Mouse (Mus musculus) C2C12 (cell line): Measurements from ENCODE around the gene Phactr2. TPM values are rescaled to one million over a fixed set of nuclear protein-coding genes. Genes with fewer than 3 reads are reported as not detected.
"Not testable (repeated sequence)": the region's sequence is repeated elsewhere in the genome, so short reads cannot be mapped to it uniquely, and the experiment has no call there.

Experiments
- H3K27me3 ChIP-seq: one replicate; pipeline ENCODE4 v1.6.1; 2011; ENCODE audit not compliant: control insufficient read depth, insufficient read depth, insufficient read length
- H3K36me3 ChIP-seq: one replicate; pipeline ENCODE4 v1.6.1; 2011; ENCODE audit not compliant: control insufficient read depth, insufficient read depth
- H3K4me3 ChIP-seq: one replicate; pipeline ENCODE4 v1.5.1; 2011; ENCODE audit warnings: mild to moderate bottlenecking, control low read depth; ENCODE audit not compliant: poor library complexity, insufficient read depth, severe bottlenecking
- H3K79me2 ChIP-seq: one replicate; pipeline ENCODE4 v1.6.1; 2011; ENCODE audit not compliant: control insufficient read depth, insufficient read depth
- H3K79me3 ChIP-seq: one replicate; pipeline ENCODE4 v1.6.1; 2011; ENCODE audit warnings: low read depth, control low read depth
- H3ac ChIP-seq: one replicate; pipeline ENCODE3; 2011; ENCODE audit warnings: low read depth; ENCODE audit not compliant: control insufficient read depth, insufficient read length
- CEBPB ChIP-seq: IDR thresholded peaks from one replicate; pipeline ENCODE4 v1.6.1; 2011; ENCODE audit warnings: low read depth, mild to moderate bottlenecking, control low read depth, moderate library complexity
- CTCF ChIP-seq: IDR thresholded peaks from one replicate; pipeline ENCODE4 v1.5.1; 2011; ENCODE audit not compliant: control insufficient read depth, insufficient read depth, insufficient read length
- FOSL1 ChIP-seq: IDR thresholded peaks from one replicate; pipeline ENCODE4 v1.8.0; 2011; ENCODE audit warnings: mild to moderate bottlenecking, low read length; ENCODE audit not compliant: poor library complexity, insufficient read depth, severe bottlenecking
- MAX ChIP-seq: IDR thresholded peaks from one replicate; pipeline ENCODE4 v1.6.1; 2011; ENCODE audit warnings: mild to moderate bottlenecking, control low read depth
- MYOD1 ChIP-seq: IDR thresholded peaks from one replicate; pipeline ENCODE4 v1.6.1; 2011; ENCODE audit warnings: low read depth; ENCODE audit not compliant: control insufficient read depth, insufficient read length
- MYOG ChIP-seq: IDR thresholded peaks from one replicate; pipeline ENCODE4 v1.6.1; 2011; ENCODE audit not compliant: control insufficient read depth, insufficient read length; ENCODE audit errors: extremely low read depth
- USF1 ChIP-seq: IDR thresholded peaks from one replicate; pipeline ENCODE4 v1.6.1; 2011; ENCODE audit warnings: low read depth, mild to moderate bottlenecking, control low read depth, moderate library complexity
- long read RNA-seq, 2 experiments: library from polyadenylated mRNA; unstranded; transcript quantifications; one replicate each; pipeline ENCODE4 v2.0.0; 2019 to 2020
- polyA plus RNA-seq: library from polyadenylated mRNA; unstranded; fragments of >200 nt; fragmentation: generic; extraction: Trizol; gene quantifications from one replicate; pipeline ENCODE4 v1.2.1, GENCODE M21; 2012; ENCODE audit warnings: missing spikeins

The Phactr2 gene
- not detected for polyA plus RNA-seq
- long read RNA-seq, experiment 1 = 0 reads
- long read RNA-seq, experiment 2 = 0 reads

DNA sequence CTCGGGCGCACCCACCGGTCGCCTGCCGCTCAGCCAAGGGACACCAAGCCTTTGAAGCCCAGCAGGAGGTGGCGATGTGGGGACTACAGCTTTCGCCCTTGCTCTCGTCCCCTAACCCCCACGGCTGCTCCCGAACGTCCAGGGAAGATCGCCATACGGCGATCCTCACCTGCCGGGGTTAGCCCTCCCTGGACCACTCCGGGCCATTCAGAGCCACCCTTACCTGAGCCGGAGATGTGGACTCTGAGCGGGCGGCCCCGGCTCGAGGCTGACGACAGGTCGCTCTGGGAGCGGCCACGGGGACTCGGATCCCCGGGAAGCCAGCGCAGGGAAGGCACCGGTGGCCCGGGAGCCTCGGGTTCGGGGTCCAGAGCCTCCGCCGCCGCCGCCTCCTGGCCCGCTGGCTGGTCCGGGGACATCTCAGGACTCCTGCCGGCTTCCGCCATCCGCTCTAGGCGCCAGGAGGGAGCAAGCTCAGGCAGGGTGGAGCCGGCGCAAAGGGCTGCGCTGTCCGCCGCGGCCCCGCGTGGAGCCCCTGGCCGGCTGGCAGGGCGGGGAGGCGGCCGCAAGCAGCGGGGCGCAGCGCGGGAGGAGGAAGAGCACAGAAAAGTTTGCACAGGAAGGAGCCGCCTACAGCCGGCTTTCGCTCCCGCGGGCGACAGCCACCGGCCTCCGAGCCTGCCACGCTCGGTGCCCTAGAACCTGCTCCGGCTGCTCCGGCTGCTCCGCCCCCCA lies at the start of gene Phactr2:
Phactr2 (minus strand) TSS at position 580 of the 735 bp plus-strand sequence.
- TF ChIP-seq MAX (no peak), FOSL1 (no peak)
- no peak within 1 kb of the TSS for H3K4me3 ChIP-seq
- H3K79me3 ChIP-seq = no peaks in the 10 kb centered on the region
- H3K79me2 ChIP-seq = no peaks in the 10 kb centered on the region
- H3K27me3 ChIP-seq = peaks cover 51% of the 10 kb centered on the region
- H3ac ChIP-seq = peak within 1 kb of the TSS; percentile 30
- H3K36me3 ChIP-seq = no peaks in the 10 kb centered on the region

GRCm38 (mm10) chr10:13521857-13522256 lies 47.6 kb upstream of the Phactr2 start:
- Histone ChIP-seq H3ac (no peak overlapping the region), H3K27me3 (no peaks in the 10 kb centered on the region), H3K36me3 (peaks cover 3% of the 10 kb centered on the region), H3K4me3 (no peak overlapping the region), H3K79me3 (no peaks in the 10 kb centered on the region), H3K79me2 (no peaks in the 10 kb centered on the region)
- TF ChIP-seq CEBPB (no peak), MAX (no peak), FOSL1 (no peak), MYOG (no peak), MYOD1 (no peak), CTCF (no peak), USF1 (no peak)

DNA sequence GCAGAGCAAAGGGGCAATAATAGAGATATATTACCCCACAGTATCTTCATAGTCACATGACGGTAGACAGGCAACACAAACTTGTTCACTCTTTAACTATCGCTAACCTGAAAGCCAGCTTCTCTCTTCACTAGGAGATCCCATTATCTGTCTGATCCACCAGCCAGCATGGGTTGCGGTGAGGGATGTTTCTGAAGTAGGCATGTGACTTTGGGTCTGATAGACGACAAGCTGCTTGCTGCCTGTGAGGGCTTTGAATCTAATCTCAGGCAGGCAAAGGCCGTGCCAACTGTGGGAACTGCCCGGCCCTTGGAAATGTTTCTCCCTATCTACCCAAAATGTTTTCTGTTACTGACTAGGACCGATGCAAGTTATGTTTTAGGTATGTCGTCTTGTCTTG lies 28.2 kb upstream of the Phactr2 start:
- H3K27me3 ChIP-seq = no peaks in the 10 kb centered on the region
- no peaks in the 10 kb centered on the region for H3K36me3 ChIP-seq
- H3ac ChIP-seq = no peak overlapping the region
- no peak for TF ChIP-seq MYOD1
- H3K4me3 ChIP-seq = no peak overlapping the region
- no peaks in the 10 kb centered on the region for H3K79me3 ChIP-seq
- no peaks in the 10 kb centered on the region for H3K79me2 ChIP-seq

- not testable (repeated sequence) for H3K4me3 ChIP-seq, H3K27me3 ChIP-seq, H3K36me3 ChIP-seq, H3K79me2 ChIP-seq, H3K79me3 ChIP-seq
- H3ac ChIP-seq = peak overlapping the region; percentile 52
Observed at GRCm38 (mm10) chr10:13501533-13501932, 27.3 kb upstream of the Phactr2 start.

DNA sequence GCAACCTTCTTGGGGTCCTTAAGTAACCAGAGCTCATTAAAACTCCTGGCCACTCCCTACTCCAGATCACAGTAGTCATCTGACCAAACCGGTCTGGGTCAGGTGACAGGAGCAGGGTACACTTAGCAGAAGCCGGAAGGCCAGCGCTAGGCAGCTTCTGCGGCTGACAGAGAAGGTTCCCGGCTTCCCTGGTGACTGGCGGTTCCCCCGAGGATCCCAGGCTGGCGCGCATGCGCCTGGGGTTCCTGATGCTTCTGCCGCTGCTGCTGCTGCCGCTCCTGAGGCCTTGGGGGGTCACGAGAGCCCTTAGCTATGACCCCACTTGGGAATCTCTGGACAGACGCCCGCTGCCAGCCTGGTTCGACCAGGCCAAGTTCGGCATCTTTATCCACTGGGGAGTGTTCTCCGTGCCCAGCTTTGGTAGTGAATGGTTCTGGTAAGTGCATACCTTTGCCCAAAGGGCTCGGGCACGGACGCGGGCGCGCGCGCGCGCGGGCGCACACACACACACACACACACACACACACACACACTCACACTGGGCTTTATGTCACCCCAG lies 26.8 kb upstream of the Phactr2 start:
- no peaks in the 10 kb centered on the region for H3K79me2 ChIP-seq
- peak overlapping the region; percentile 31 for H3K4me3 ChIP-seq
- H3K79me3 ChIP-seq = no peaks in the 10 kb centered on the region
- H3K27me3 ChIP-seq = no peaks in the 10 kb centered on the region
- peak overlapping the region; percentile 52 for H3ac ChIP-seq
- no peaks in the 10 kb centered on the region for H3K36me3 ChIP-seq
- TF ChIP-seq MYOD1 = no peak
- peak; percentile 39 for TF ChIP-seq USF1
- TF ChIP-seq CEBPB = no peak
- TF ChIP-seq CTCF = no peak

DNA sequence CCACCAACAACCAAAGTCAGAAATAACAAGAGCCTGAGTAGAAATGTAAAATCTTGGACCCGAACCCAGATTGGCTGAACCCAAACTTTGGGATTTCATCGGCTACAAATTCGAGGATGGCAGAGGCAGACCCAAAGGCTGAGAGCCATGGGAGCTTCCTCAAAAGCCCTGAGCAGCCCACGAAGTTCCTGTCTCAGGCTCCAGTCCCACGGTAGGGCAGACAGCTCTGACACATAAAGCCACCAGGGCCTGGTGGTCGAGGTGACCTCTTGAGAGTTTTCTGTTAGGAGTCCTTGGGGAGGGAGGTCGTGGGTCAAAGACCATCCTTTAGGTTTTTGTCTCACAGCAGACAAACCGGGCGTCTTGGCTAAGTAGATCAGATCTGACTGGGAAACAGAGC lies 26.3 kb upstream of the Phactr2 start:
- TF ChIP-seq MAX (no peak), MYOG (no peak), CEBPB (no peak), CTCF (no peak), FOSL1 (no peak), MYOD1 (no peak), USF1 (no peak)
- no peaks in the 10 kb centered on the region for H3K36me3 ChIP-seq
- no peaks in the 10 kb centered on the region for H3K79me2 ChIP-seq
- no peak overlapping the region for H3ac ChIP-seq
- no peaks in the 10 kb centered on the region for H3K27me3 ChIP-seq
- H3K4me3 ChIP-seq = no peak overlapping the region
- no peaks in the 10 kb centered on the region for H3K79me3 ChIP-seq
